Mouse (Mus musculus) forebrain, embryonic 16.5 days (tissue): ENCODE data around the gene Zswim3. TPM values are rescaled to one million over a fixed set of nuclear protein-coding genes. Genes with fewer than 3 reads are reported as not detected.
A peak's percentile ranks its signal among the peaks of the same experiment; 100 is the strongest.

Source experiments
- ATAC-seq: fragments of 200-750 bp; cut with Nextera tagmentation; 2 replicates; pipeline ENCODE4 v1.8.0; 2017; ENCODE audit warnings: mild to moderate bottlenecking, moderate library complexity
- H3K27ac ChIP-seq: fragments of 300-500 bp; sonication (generic); 2 replicates; pipeline ENCODE4 v1.5.1; 2014; ENCODE audit warnings: low read length, control low read depth
- H3K27me3 ChIP-seq: fragments of 300-500 bp; sonication (generic); replicated peaks from 2 replicates; pipeline ENCODE4 v1.6.1; 2014; ENCODE audit warnings: low read length; ENCODE audit not compliant: control insufficient read depth, insufficient read depth
- H3K36me3 ChIP-seq: fragments of 300-500 bp; sonication (generic); 2 replicates; pipeline ENCODE4 v1.6.1; 2014; ENCODE audit not compliant: control insufficient read depth, insufficient read depth
- H3K4me1 ChIP-seq: fragments of 300-500 bp; sonication (generic); replicated peaks from 2 replicates; pipeline ENCODE4 v1.6.1; 2014; ENCODE audit warnings: low read length; ENCODE audit not compliant: control insufficient read depth, insufficient read depth
- H3K4me2 ChIP-seq: fragments of 300-500 bp; sonication (generic); 2 replicates; pipeline ENCODE4 v1.6.1; 2014; ENCODE audit warnings: mild to moderate bottlenecking, low read length, control low read depth
- H3K4me3 ChIP-seq: fragments of 300-500 bp; sonication (generic); replicated peaks from 2 replicates; pipeline ENCODE4 v1.5.1; 2014; ENCODE audit warnings: mild to moderate bottlenecking, low read length, control low read depth
- H3K9ac ChIP-seq: fragments of 300-500 bp; sonication (generic); replicated peaks from 2 replicates; pipeline ENCODE4 v1.6.1; 2014; ENCODE audit warnings: low read depth, low read length, control low read depth
- H3K9me3 ChIP-seq: fragments of 300-500 bp; sonication (generic); 2 replicates; pipeline ENCODE4 v1.6.1; 2016; ENCODE audit warnings: low read length; ENCODE audit not compliant: control insufficient read depth
- WGBS: fragments of 180-500 bp; shearing (Covaris S2); extraction: QIAGEN DNeasy Blood & Tissue Kit; methylation state at CpG from one replicate; pipeline ENCODE4 v1.1.7; 2014; 5-methylcytosine and 5-hydroxymethylcytosine counted together
- polyA plus RNA-seq: library from polyadenylated mRNA; unstranded; fragments of >200 nt; fragmentation: Nextera tagmentation; extraction: Ambion mirVana; gene quantifications from 2 replicates; pipeline ENCODE4 v1.2.1, GENCODE M21; 2015

The Zswim3 gene
- polyA plus RNA-seq: 14.8 and 15.4 TPM in 2 replicates

GRCm38 (mm10) chr2:164804533-164805331 lies at the start of gene Zswim3, which contains the start of gene Acot8:
Gene Zswim3 (plus strand): TSS chr2:164805098.
Gene Acot8 (minus strand): TSS chr2:164804882.
- no peaks in the 10 kb centered on the region for H3K36me3 ChIP-seq
- H3K27ac ChIP-seq: peak within 1 kb of the TSS; percentile 83
- peak within 1 kb of the TSS; percentile 78 for H3K4me2 ChIP-seq
- H3K4me1 ChIP-seq: peaks cover 32% of the 10 kb centered on the region
- peak within 1 kb of the TSS; percentile 75 for H3K4me3 ChIP-seq
- H3K9ac ChIP-seq: peak within 1 kb of the TSS; percentile 80
- H3K27me3 ChIP-seq: no peaks in the 10 kb centered on the region
- no peaks in the 10 kb centered on the region for H3K9me3 ChIP-seq
- 0% methylated on average over 47 of the region's 47 CpGs for WGBS
- peak; percentile 98 for ATAC-seq

GRCm38 (mm10) chr2:164757841-164758240 lies 47.1 kb upstream of the Zswim3 start:
- H3K4me2 ChIP-seq: no peak overlapping the region
- no peaks in the 10 kb centered on the region for H3K9me3 ChIP-seq
- peaks cover 49% of the 10 kb centered on the region for H3K36me3 ChIP-seq
- no peak overlapping the region for H3K27ac ChIP-seq
- no peak for ATAC-seq
- no peaks in the 10 kb centered on the region for H3K4me1 ChIP-seq
- no peaks in the 10 kb centered on the region for H3K27me3 ChIP-seq
- H3K4me3 ChIP-seq: no peak overlapping the region
- 91% methylated on average over 11 of the region's 11 CpGs for WGBS
- no peak overlapping the region for H3K9ac ChIP-seq

GRCm38 (mm10) chr2:164758692-164759091 lies 46.2 kb upstream of the Zswim3 start:
- no peak overlapping the region for H3K4me3 ChIP-seq
- WGBS: 82% methylated on average over 1 of the region's 1 CpGs
- no peak for ATAC-seq
- H3K9ac ChIP-seq: no peak overlapping the region
- no peak overlapping the region for H3K4me2 ChIP-seq
- H3K4me1 ChIP-seq: no peaks in the 10 kb centered on the region
- no peaks in the 10 kb centered on the region for H3K9me3 ChIP-seq
- H3K36me3 ChIP-seq: peaks cover 49% of the 10 kb centered on the region
- H3K27ac ChIP-seq: no peak overlapping the region
- H3K27me3 ChIP-seq: no peaks in the 10 kb centered on the region

GRCm38 (mm10) chr2:164760059-164760833 lies 44.7 kb upstream of the Zswim3 start:
- no peak overlapping the region for H3K4me3 ChIP-seq
- no peak overlapping the region for H3K4me2 ChIP-seq
- H3K27ac ChIP-seq: no peak overlapping the region
- peaks cover 40% of the 10 kb centered on the region for H3K36me3 ChIP-seq
- no peak for ATAC-seq
- WGBS: 90% methylated on average over 4 of the region's 4 CpGs
- no peaks in the 10 kb centered on the region for H3K27me3 ChIP-seq
- no peaks in the 10 kb centered on the region for H3K9me3 ChIP-seq
- no peak overlapping the region for H3K9ac ChIP-seq
- no peaks in the 10 kb centered on the region for H3K4me1 ChIP-seq

- H3K27me3 ChIP-seq: no peaks in the 10 kb centered on the region
- H3K4me2 ChIP-seq: no peak overlapping the region
- ATAC-seq: no peak
- H3K9me3 ChIP-seq: no peaks in the 10 kb centered on the region
- H3K4me3 ChIP-seq: no peak overlapping the region
- H3K9ac ChIP-seq: no peak overlapping the region
- no peaks in the 10 kb centered on the region for H3K4me1 ChIP-seq
- peaks cover 47% of the 10 kb centered on the region for H3K36me3 ChIP-seq
- no peak overlapping the region for H3K27ac ChIP-seq
- 90% methylated on average over 2 of the region's 2 CpGs for WGBS
These were observed 43.4 kb upstream of the Zswim3 start for GRCm38 (mm10) chr2:164761502-164761901.

- peaks cover 47% of the 10 kb centered on the region for H3K36me3 ChIP-seq
These were observed 42.9 kb upstream of the Zswim3 start for GRCm38 (mm10) chr2:164761971-164762370.

GRCm38 (mm10) chr2:164762593-164762992 lies 42.3 kb upstream of the Zswim3 start:
- no peaks in the 10 kb centered on the region for H3K27me3 ChIP-seq
- no peaks in the 10 kb centered on the region for H3K4me1 ChIP-seq
- H3K9me3 ChIP-seq: no peaks in the 10 kb centered on the region
- no peak overlapping the region for H3K27ac ChIP-seq
- ATAC-seq: no peak
- no peak overlapping the region for H3K4me3 ChIP-seq
- WGBS: 93% methylated on average over 7 of the region's 7 CpGs
- H3K9ac ChIP-seq: no peak overlapping the region
- no peak overlapping the region for H3K4me2 ChIP-seq
- peaks cover 44% of the 10 kb centered on the region for H3K36me3 ChIP-seq

More at GRCm38 (mm10) chr2:164761971-164762370, 42.9 kb upstream of the Zswim3 start:
- 100% methylated on average over 4 of the region's 4 CpGs for WGBS
- Histone ChIP-seq H3K4me1 (no peaks in the 10 kb centered on the region), H3K27me3 (no peaks in the 10 kb centered on the region), H3K4me3 (no peak overlapping the region), H3K27ac (no peak overlapping the region), H3K9me3 (no peaks in the 10 kb centered on the region), H3K4me2 (no peak overlapping the region), H3K9ac (no peak overlapping the region)
- no peak for ATAC-seq

GRCm38 (mm10) chr2:164765841-164766240 lies 39.1 kb upstream of the Zswim3 start:
- Histone ChIP-seq H3K4me2 (no peak overlapping the region), H3K4me3 (no peak overlapping the region), H3K4me1 (peaks cover 10% of the 10 kb centered on the region), H3K9me3 (no peaks in the 10 kb centered on the region), H3K9ac (no peak overlapping the region), H3K27ac (no peak overlapping the region), H3K36me3 (peaks cover 28% of the 10 kb centered on the region), H3K27me3 (no peaks in the 10 kb centered on the region)
- ATAC-seq: no peak
- WGBS: 77% methylated on average over 3 of the region's 3 CpGs

GRCm38 (mm10) chr2:164767812-164768540 lies 36.9 kb upstream of the Zswim3 start:
- Histone ChIP-seq H3K27me3 (no peaks in the 10 kb centered on the region), H3K4me2 (no peak overlapping the region), H3K4me1 (peaks cover 25% of the 10 kb centered on the region), H3K9ac (no peak overlapping the region), H3K36me3 (peaks cover 16% of the 10 kb centered on the region), H3K27ac (no peak overlapping the region), H3K9me3 (no peaks in the 10 kb centered on the region), H3K4me3 (no peak overlapping the region)
- WGBS: 91% methylated on average over 15 of the region's 15 CpGs
- no peak for ATAC-seq
